Mouse (Mus musculus): ENCODE measurements around the gene Vegfa.

- TF ChIP-seq TAL1 (IDR thresholded peaks at IDR 0.05; ENCODE audit: low read length) (no peak), GATA1 (IDR thresholded peaks at IDR 0.05; ENCODE audit: low read length) (no peak)
These were observed 19.2 kb upstream of the Vegfa start for GRCm38 (mm10) chr17:46051356-46051755.

All from erythroblast, embryonic 14.5 days (primary cell).